Mouse (Mus musculus): ENCODE results near the gene Etnk2.
"Not testable (repeated sequence)": the region's sequence is repeated elsewhere in the genome, so short reads cannot be mapped to it uniquely, and the experiment has no call there.

The Etnk2 gene

GRCm38 (mm10) chr1:133363276-133364021, at the start of gene Etnk2:
TSS of gene Etnk2 (plus strand) at chr1:133363572.
- DNase-seq (ENCODE audit: extremely low spot score), result peak; percentile 89

GRCm38 (mm10) chr1:133314364-133314763, 49.0 kb upstream of the Etnk2 start:
- peak; percentile 63 for DNase-seq (ENCODE audit: extremely low spot score)

- DNase-seq (ENCODE audit: extremely low spot score), result no peak
Observed at GRCm38 (mm10) chr1:133315775-133316174, 47.6 kb upstream of the Etnk2 start.

- DNase-seq (ENCODE audit: extremely low spot score), result no peak
Observed at GRCm38 (mm10) chr1:133316577-133316976, 46.8 kb upstream of the Etnk2 start.

GRCm38 (mm10) chr1:133317149-133317548, 46.2 kb upstream of the Etnk2 start:
- DNase-seq (ENCODE audit: extremely low spot score), result no peak

GRCm38 (mm10) chr1:133321267-133321925, 42.0 kb upstream of the Etnk2 start, which contains the start of gene Kiss1:
TSS of gene Kiss1 (plus strand) at chr1:133321875.
- DNase-seq (ENCODE audit: extremely low spot score), result no peak

GRCm38 (mm10) chr1:133323333-133323732, 40.0 kb upstream of the Etnk2 start:
- no peak for DNase-seq (ENCODE audit: extremely low spot score)

GRCm38 (mm10) chr1:133325951-133326350, 37.4 kb upstream of the Etnk2 start:
- no peak for DNase-seq (ENCODE audit: extremely low spot score)

GRCm38 (mm10) chr1:133327094-133327493, 36.3 kb upstream of the Etnk2 start:
- no peak for DNase-seq (ENCODE audit: extremely low spot score)

- DNase-seq (ENCODE audit: extremely low spot score), result no peak
Observed at GRCm38 (mm10) chr1:133328299-133328795, 35.0 kb upstream of the Etnk2 start.

GRCm38 (mm10) chr1:133328896-133329637, 34.3 kb upstream of the Etnk2 start:
- peak; percentile 39 for DNase-seq (ENCODE audit: extremely low spot score)

- no peak for DNase-seq (ENCODE audit: extremely low spot score)
Observed at GRCm38 (mm10) chr1:133329638-133329964, 33.8 kb upstream of the Etnk2 start.

- DNase-seq (ENCODE audit: extremely low spot score), result no peak
Observed at GRCm38 (mm10) chr1:133331142-133331541, 32.2 kb upstream of the Etnk2 start.

GRCm38 (mm10) chr1:133332656-133333430, 30.5 kb upstream of the Etnk2 start:
- no peak for DNase-seq (ENCODE audit: extremely low spot score)

GRCm38 (mm10) chr1:133333937-133334336, 29.4 kb upstream of the Etnk2 start:
- DNase-seq (ENCODE audit: extremely low spot score), result no peak

GRCm38 (mm10) chr1:133340403-133340802, 23.0 kb upstream of the Etnk2 start:
- not testable (repeated sequence) for DNase-seq (ENCODE audit: extremely low spot score)

- no peak for DNase-seq (ENCODE audit: extremely low spot score)
Observed at GRCm38 (mm10) chr1:133344357-133344756, 19.0 kb upstream of the Etnk2 start.

- no peak for DNase-seq (ENCODE audit: extremely low spot score)
Observed at GRCm38 (mm10) chr1:133346531-133346930, 16.8 kb upstream of the Etnk2 start.

GRCm38 (mm10) chr1:133347226-133347625, 16.1 kb upstream of the Etnk2 start:
- DNase-seq (ENCODE audit: extremely low spot score), result no peak

- DNase-seq (ENCODE audit: extremely low spot score), result no peak
Observed at GRCm38 (mm10) chr1:133347693-133348520, 15.5 kb upstream of the Etnk2 start.

- DNase-seq (ENCODE audit: extremely low spot score), result no peak
Observed at GRCm38 (mm10) chr1:133350210-133350609, 13.2 kb upstream of the Etnk2 start, which contains the start of gene Ren1. TSS of gene Ren1 (plus strand) at chr1:133350510.

Data from embryo, embryonic 9.5 days (tissue).